Mouse (Mus musculus) kidney, embryonic 14.5 days (tissue): ENCODE results near the gene Plekhn1. TPM values are rescaled to one million over a fixed set of nuclear protein-coding genes. Genes with fewer than 3 reads are reported as not detected.
A peak's percentile ranks its signal among the peaks of the same experiment; 100 is the strongest.

Source experiments
- ATAC-seq: fragments of 200-750 bp; cut with Nextera tagmentation; 2 replicates; pipeline ENCODE4 v1.8.0; 2017; ENCODE audit warnings: moderate number of reproducible peaks, mild to moderate bottlenecking, moderate TSS enrichment, moderate library complexity; ENCODE audit not compliant: low FRiP score, low TSS enrichment
- H3K27ac ChIP-seq: fragments of 300-500 bp; sonication (generic); 2 replicates; pipeline ENCODE4 v1.5.1; 2014; ENCODE audit warnings: low read depth, mild to moderate bottlenecking, low read length, moderate library complexity, mixed read lengths
- H3K27me3 ChIP-seq: fragments of 300-500 bp; sonication (generic); 2 replicates; pipeline ENCODE4 v1.6.1; 2014; ENCODE audit warnings: mild to moderate bottlenecking, low read length; ENCODE audit not compliant: control insufficient read depth, insufficient read depth
- H3K36me3 ChIP-seq: fragments of 300-500 bp; sonication (generic); 2 replicates; pipeline ENCODE4 v1.6.1; 2014; ENCODE audit warnings: low read length, mixed read lengths; ENCODE audit not compliant: control insufficient read depth, insufficient read depth
- H3K4me1 ChIP-seq: fragments of 300-500 bp; sonication (generic); 2 replicates; pipeline ENCODE4 v1.6.1; 2014; ENCODE audit warnings: low read length, mixed read lengths; ENCODE audit not compliant: control insufficient read depth, insufficient read depth
- H3K4me2 ChIP-seq: fragments of 300-500 bp; sonication (generic); replicated peaks from 2 replicates; pipeline ENCODE4 v1.6.1; 2014; ENCODE audit warnings: low read depth, mild to moderate bottlenecking, low read length
- H3K4me3 ChIP-seq: fragments of 300-500 bp; sonication (generic); 2 replicates; pipeline ENCODE4 v1.5.1; 2014; ENCODE audit warnings: mild to moderate bottlenecking, low read length
- H3K9ac ChIP-seq: fragments of 300-500 bp; sonication (generic); 2 replicates; pipeline ENCODE4 v1.6.1; 2014; ENCODE audit warnings: low read depth, mild to moderate bottlenecking, low read length, moderate library complexity
- H3K9me3 ChIP-seq: fragments of 300-500 bp; sonication (generic); 2 replicates; pipeline ENCODE4 v1.6.1; 2016; ENCODE audit warnings: low read length; ENCODE audit not compliant: control insufficient read depth
- WGBS: fragments of 180-500 bp; shearing (Covaris S2); extraction: QIAGEN DNeasy Blood & Tissue Kit; methylation state at CpG from one replicate; pipeline ENCODE4 v1.1.7; 2014; 5-methylcytosine and 5-hydroxymethylcytosine counted together
- polyA plus RNA-seq: library from polyadenylated mRNA; unstranded; fragments of >200 nt; fragmentation: Nextera tagmentation; extraction: Ambion mirVana; gene quantifications from 2 replicates; pipeline ENCODE4 v1.2.1, GENCODE M21; 2014

Gene Plekhn1
- polyA plus RNA-seq, 1 experiment from 2014 or later, result 20.3 TPM

GRCm38 (mm10) chr4:156236651-156237447 lies 2.2 kb upstream of the Plekhn1 start:
- Histone ChIP-seq H3K9ac (peak overlapping the region; percentile 79), H3K27me3 (no peaks in the 10 kb centered on the region), H3K36me3 (peaks cover 61% of the 10 kb centered on the region), H3K27ac (peak overlapping the region; percentile 97; the same call in 1 of the 2 replicates), H3K4me3 (peak overlapping the region; percentile 83), H3K4me2 (peak overlapping the region; percentile 60), H3K4me1 (peaks cover 9% of the 10 kb centered on the region), H3K9me3 (no peaks in the 10 kb centered on the region)
- no peak for ATAC-seq
- 27% methylated on average over 55 of the region's 60 CpGs for WGBS

DNA sequence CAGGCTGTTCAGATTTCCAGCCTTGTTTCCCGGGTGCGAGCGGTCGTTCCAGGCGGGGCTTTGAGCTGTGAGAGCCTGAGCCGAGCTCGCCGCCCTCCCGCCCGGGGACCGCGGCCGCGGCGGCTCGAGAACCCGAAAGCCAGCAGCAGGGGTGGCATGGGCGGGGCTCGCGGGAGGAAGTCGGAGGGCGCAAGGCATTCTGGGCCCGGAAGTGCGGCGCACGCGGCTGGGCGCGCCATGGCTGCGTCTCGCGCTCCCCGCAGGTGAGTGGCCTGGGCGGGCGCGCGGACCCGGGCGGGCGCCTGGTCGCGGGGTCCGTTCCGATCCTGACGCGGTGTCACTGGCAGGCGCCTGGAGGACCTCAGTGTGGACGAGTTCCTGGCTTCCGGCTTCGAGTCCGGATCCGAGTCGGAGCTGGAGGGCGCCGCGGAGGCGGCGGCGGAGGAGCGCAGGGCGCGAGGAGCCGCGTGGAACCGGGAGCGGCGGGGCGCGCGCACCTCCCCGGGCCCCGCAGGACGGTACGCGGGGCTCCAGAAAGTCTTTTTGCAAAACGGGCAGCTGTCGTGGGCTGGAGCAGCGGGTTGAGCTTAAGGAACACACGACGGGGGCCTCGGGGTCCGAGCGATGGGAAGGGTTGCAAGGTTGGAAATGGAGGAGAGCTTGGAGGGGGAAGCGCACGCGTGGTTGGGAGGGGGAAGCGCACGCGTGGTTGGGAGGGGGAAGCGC lies 1.3 kb upstream of the Plekhn1 start, which contains the start of gene Noc2l:
Noc2l (plus strand) TSS at position 203 of the 726 bp plus-strand sequence.
- Histone ChIP-seq H3K9ac (peak within 1 kb of the TSS; percentile 79), H3K9me3 (no peaks in the 10 kb centered on the region), H3K27me3 (no peaks in the 10 kb centered on the region), H3K4me2 (peak within 1 kb of the TSS; percentile 82), H3K36me3 (peaks cover 61% of the 10 kb centered on the region), H3K4me1 (peaks cover 9% of the 10 kb centered on the region), H3K4me3 (peak within 1 kb of the TSS; percentile 83), H3K27ac (peak within 1 kb of the TSS; percentile 97)
- peak; percentile 89 for ATAC-seq
- WGBS, result under 1% methylated on average over 90 of the region's 90 CpGs

DNA sequence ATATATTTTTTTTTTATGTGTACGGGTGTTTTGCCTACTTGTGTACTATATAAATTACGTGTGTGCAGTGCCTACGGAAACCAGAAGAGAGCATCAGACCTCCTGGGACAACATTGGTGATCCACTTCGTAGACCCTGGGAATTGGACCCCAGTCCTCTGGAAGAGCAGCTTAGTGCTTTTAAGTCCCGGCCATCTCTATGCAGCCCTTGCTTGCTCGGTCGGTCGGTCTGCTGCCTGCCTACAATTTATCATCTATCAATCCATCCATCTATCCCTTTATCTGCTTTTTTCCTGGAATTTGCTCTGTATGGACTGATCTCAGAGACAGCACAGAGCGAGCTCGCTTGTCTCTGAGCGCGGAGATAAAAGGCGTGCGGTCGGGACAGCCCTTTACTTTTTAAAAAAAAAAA lies 708 bp upstream of the Plekhn1 start:
- Histone ChIP-seq H3K36me3 (peaks cover 61% of the 10 kb centered on the region), H3K4me1 (peaks cover 9% of the 10 kb centered on the region), H3K9me3 (no peaks in the 10 kb centered on the region), H3K27me3 (no peaks in the 10 kb centered on the region), H3K4me2 (peak overlapping the region; percentile 48), H3K4me3 (peak overlapping the region; percentile 83), H3K27ac (no peak overlapping the region), H3K9ac (peak overlapping the region; percentile 79; the same call in 1 of the 2 replicates)
- WGBS, result 1% methylated on average over 15 of the region's 15 CpGs
- ATAC-seq, result peak; percentile 18

DNA sequence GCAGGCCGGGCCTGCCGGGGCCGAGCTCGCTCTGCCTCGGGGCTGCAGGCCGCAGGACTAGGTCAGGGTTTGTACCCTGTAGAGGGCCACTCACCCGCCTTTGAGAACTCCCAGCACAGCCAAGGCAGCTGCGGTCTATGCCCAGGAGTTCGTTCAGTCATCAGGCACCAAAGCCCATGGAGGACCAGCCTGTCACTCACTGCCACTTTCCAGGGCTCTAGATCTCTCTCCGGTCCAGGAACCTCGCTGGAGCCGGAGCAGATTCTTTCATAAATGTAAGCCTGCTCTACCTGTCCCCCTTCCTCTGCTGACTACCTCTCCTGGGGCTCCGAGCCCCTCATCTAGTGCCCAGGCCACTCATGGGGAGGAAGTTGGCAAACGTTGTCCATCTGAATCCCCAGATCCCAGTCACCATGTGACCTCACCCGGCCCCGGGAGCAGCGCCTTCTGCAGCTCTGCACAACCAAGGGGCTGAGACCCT lies 596 bp downstream of the Plekhn1 start:
- ATAC-seq, result no peak
- peak overlapping the region; percentile 82 for H3K4me2 ChIP-seq
- H3K4me3 ChIP-seq, result peak overlapping the region; percentile 83
- H3K27me3 ChIP-seq, result no peaks in the 10 kb centered on the region
- 3% methylated on average over 17 of the region's 17 CpGs for WGBS
- H3K27ac ChIP-seq, result peak overlapping the region; percentile 2; the same call in 1 of the 2 replicates
- H3K4me1 ChIP-seq, result peaks cover 9% of the 10 kb centered on the region
- peak overlapping the region; percentile 59 for H3K9ac ChIP-seq
- peaks cover 59% of the 10 kb centered on the region for H3K36me3 ChIP-seq
- no peaks in the 10 kb centered on the region for H3K9me3 ChIP-seq

DNA sequence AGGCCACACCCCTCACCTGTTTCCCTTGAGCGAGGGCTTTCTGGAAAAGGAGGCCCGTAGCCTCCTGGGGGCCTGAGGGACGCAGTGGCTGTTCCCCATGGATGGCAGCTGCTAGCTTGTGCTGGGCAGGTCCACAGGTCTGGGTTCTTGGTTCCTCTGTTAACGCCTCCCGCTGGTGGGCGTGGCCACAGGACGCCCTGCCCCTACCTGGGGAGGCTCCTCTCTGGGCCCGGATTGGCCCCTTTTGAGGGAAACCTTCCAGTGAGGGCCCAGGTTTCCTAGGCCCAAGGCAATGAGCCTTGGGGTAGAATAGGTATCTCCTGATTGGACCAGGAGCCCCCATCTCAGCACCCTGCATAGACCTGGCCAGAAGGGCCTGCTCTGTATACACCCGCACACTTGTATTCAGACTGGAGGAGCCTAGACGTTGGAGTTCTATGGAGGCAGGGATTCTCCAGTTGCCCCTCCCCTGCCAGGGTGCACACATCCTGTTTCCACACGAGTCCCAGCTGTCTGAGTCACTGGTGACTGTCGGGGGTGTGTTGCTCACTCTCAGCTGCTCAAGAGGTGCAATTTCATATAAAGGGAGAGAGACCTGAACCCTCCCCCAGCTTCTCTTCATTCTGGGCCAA lies 6.1 kb downstream of the Plekhn1 start:
- 0 out of 2 replicates have a peak overlapping the region, but pooled peaks have one; percentile 28 for H3K9ac ChIP-seq
- no peak overlapping the region for H3K27ac ChIP-seq
- peak overlapping the region; percentile 15; the same call in 1 of the 2 replicates for H3K4me2 ChIP-seq
- H3K4me1 ChIP-seq, result peaks cover 7% of the 10 kb centered on the region
- no peak overlapping the region for H3K4me3 ChIP-seq
- WGBS, result 19% methylated on average over 12 of the region's 12 CpGs
- no peaks in the 10 kb centered on the region for H3K9me3 ChIP-seq
- ATAC-seq, result peak; percentile 43; the same call in 1 of the 2 replicates
- peaks cover 42% of the 10 kb centered on the region for H3K36me3 ChIP-seq
- no peaks in the 10 kb centered on the region for H3K27me3 ChIP-seq

GRCm38 (mm10) chr4:156227752-156228392 lies 6.8 kb downstream of the Plekhn1 start:
- H3K9ac ChIP-seq, result peak overlapping the region; percentile 28; the same call in 1 of the 2 replicates
- no peak overlapping the region for H3K4me3 ChIP-seq
- H3K27ac ChIP-seq, result no peak overlapping the region
- peaks cover 39% of the 10 kb centered on the region for H3K36me3 ChIP-seq
- ATAC-seq, result peak; percentile 18; the same call in 1 of the 2 replicates
- no peaks in the 10 kb centered on the region for H3K9me3 ChIP-seq
- peaks cover 6% of the 10 kb centered on the region; the same call in 1 of the 2 replicates for H3K4me1 ChIP-seq
- peak overlapping the region; percentile 15; the same call in 1 of the 2 replicates for H3K4me2 ChIP-seq
- no peaks in the 10 kb centered on the region for H3K27me3 ChIP-seq
- 32% methylated on average over 18 of the region's 18 CpGs for WGBS

DNA sequence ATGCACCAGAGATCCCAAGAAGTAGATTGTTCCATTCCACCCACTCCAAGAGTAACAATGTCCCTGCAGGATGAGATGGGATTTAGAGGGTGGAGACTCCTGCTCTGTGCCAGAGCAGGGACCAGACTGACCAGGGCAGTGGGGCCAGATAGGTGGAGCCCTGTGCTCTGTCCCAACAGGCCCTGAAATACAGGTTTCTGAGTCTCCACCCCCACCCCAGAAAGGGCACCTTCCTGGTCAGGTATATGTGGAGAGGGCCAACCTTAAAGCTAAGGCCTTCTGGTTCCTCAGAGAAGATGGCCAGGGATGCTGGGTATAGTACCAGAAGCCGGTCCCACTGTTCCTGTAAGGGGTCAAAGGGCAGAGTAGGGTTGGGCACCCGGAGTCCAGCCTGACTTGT lies 10.4 kb downstream of the Plekhn1 start:
- Histone ChIP-seq H3K9ac (no peak overlapping the region), H3K9me3 (no peaks in the 10 kb centered on the region), H3K36me3 (peaks cover 5% of the 10 kb centered on the region; the same call in 1 of the 2 replicates), H3K27ac (no peak overlapping the region), H3K4me2 (no peak overlapping the region), H3K4me3 (no peak overlapping the region), H3K4me1 (peaks cover 6% of the 10 kb centered on the region; the same call in 1 of the 2 replicates), H3K27me3 (no peaks in the 10 kb centered on the region)
- ATAC-seq, result no peak
- 83% methylated on average over 2 of the region's 2 CpGs for WGBS

DNA sequence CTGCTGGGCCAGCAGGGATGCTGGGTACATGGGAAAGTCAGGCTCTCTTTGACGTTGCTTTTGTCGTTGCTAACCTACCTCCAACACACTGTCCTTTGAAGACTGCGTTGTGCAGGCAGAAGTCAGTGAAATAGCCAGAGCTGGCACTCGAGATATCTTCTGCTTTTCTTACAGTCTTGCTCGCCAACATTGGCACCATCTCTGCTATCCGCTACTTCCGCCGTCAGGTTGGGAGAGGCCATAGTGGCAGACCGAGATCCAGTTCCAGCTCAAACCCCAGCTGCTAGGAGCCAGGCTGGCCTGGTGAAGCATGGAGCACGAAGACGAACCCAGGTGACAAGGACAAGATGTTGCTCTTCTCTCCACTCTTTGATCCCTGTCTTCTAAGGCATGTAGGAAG lies 14.7 kb downstream of the Plekhn1 start:
- Histone ChIP-seq H3K9ac (no peak overlapping the region), H3K27ac (no peak overlapping the region), H3K4me1 (no peaks in the 10 kb centered on the region), H3K4me3 (no peak overlapping the region), H3K4me2 (no peak overlapping the region), H3K36me3 (no peaks in the 10 kb centered on the region), H3K9me3 (no peaks in the 10 kb centered on the region), H3K27me3 (no peaks in the 10 kb centered on the region)
- WGBS, result 88% methylated on average over 11 of the region's 11 CpGs
- no peak for ATAC-seq
